Mouse (Mus musculus): ENCODE measurements around the gene Zdhhc13. TPM values are rescaled to one million over a fixed set of nuclear protein-coding genes. Genes with fewer than 3 reads are reported as not detected.

Zdhhc13 gene
- total RNA-seq, 2 experiments from 2014 or later = 20.4 to 23.3 TPM

GRCm38 (mm10) chr7:48841538-48841937 lies 52.7 kb downstream of the Zdhhc13 start:
- DNase-seq (ENCODE audit: low spot score in 2 of 2) = no peak

GRCm38 (mm10) chr7:48842353-48842752 lies 53.5 kb downstream of the Zdhhc13 start:
- no peak for DNase-seq (ENCODE audit: low spot score in 2 of 2)

DNA sequence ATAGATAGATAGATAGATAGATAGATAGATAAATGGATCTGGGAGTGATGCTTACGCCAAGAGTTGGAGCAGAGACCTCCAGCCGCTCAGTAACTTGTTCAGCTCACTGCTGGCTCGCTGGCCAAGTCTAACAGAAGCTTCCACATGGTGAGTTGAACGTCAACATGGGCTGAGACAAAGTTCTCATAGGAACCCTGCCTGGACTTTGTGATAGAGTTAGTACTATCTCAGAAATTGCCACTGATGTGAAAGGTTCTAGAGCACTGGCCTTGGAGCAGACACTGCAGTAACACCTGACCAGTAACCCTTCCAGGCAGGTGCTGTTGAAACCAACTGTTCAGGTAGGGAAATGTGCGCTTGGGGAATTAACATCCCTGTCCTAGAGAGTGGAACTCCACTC lies 54.7 kb downstream of the Zdhhc13 start:
- DNase-seq (ENCODE audit: low spot score in 2 of 2) = no peak

GRCm38 (mm10) chr7:48845213-48845973 lies 56.6 kb downstream of the Zdhhc13 start:
- DNase-seq (ENCODE audit: low spot score in 2 of 2) = no peak

GRCm38 (mm10) chr7:48846755-48847154 lies 58.0 kb downstream of the Zdhhc13 start:
- DNase-seq (ENCODE audit: low spot score in 2 of 2) = no peak

DNA sequence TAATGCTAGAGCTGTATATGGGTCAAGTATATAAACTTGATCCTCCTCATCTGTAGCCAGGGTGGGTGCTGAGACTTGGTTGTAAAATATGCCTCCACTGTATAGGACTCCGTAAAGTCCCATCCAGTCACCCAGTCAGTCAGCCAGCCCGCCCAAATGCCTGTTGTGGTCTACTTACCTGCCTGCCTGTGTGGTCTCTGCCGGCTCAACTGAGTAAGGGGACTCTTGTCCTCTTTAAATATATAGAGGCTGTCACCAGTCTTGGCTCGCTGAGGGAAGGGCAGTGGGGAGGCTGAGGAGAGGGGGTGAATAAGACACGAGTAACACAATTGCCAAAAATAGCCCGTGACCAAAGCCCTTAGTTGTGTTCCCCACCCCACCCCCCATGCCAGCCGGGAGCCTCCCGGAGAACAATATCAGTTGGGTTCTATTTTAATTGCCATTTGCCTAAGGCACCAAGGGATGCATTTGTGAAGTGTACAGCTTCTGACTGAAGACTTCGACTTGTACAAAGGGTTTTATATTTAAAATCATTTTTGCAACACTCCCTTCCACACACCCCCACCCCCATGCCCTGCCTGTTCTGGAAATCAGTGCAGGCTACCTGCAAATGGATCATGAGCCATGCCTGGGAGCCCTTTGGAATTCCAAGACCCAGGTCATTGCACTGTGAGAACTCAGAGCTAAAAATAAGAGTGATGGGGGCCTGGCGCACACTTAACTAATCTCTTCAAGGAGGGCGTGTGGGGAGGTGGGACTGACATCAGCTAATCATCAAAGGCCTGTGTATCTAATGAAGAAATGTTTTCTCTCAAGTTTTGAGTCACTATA lies 59.2 kb downstream of the Zdhhc13 start, which contains the start of gene Csrp3:
Csrp3 (minus strand) TSS at position 214 of the 831 bp plus-strand sequence.
- no peak for DNase-seq (ENCODE audit: low spot score in 2 of 2)

- DNase-seq (ENCODE audit: low spot score in 2 of 2) = no peak
These were observed 62.8 kb downstream of the Zdhhc13 start for GRCm38 (mm10) chr7:48851529-48852104.

DNA sequence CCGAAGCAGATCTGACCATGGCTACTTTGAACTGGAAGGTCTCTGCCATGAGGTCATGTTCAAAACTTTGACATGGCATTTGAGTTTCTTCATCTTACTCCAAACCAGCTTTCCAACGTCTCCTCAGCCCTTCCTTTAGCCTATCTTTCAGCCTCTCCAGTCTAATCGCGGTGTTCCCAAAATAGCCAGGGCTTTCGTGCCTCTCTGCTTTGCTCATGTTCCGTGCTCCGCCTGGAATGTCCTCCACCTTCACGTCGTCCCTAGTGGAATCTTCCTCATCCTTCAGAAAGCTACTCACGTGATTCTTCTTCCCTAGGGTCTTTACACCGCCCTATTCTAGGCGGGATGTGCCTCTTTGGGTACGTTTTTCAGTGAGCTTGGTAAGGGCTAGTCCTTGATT lies 64.7 kb downstream of the Zdhhc13 start:
- no peak for DNase-seq (ENCODE audit: low spot score in 2 of 2)

- DNase-seq (ENCODE audit: low spot score in 2 of 2) = no peak
These were observed 66.7 kb downstream of the Zdhhc13 start for GRCm38 (mm10) chr7:48855461-48855860.

DNA sequence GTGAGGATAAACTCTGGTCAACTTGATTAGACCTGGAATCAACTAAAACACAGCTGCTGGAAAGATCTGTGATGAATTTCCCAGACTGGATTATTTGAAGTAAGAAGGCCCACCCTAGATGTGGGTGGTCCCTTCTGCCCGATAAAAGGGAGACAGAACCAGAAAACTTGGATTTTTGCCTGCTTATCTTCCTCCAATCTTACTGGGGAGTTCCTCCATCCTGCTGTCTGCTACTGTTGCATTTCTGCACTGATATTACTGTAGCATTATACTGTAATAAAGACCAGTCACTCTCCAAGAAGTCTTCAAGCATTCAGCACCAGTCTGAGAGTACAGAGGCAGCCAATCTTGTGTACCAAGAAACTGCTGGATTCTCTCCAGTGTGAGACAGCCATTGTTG lies 69.5 kb downstream of the Zdhhc13 start:
- DNase-seq (ENCODE audit: low spot score in 2 of 2) = no peak

GRCm38 (mm10) chr7:48859362-48859761 lies 70.6 kb downstream of the Zdhhc13 start:
- no peak for DNase-seq (ENCODE audit: low spot score in 2 of 2)

DNA sequence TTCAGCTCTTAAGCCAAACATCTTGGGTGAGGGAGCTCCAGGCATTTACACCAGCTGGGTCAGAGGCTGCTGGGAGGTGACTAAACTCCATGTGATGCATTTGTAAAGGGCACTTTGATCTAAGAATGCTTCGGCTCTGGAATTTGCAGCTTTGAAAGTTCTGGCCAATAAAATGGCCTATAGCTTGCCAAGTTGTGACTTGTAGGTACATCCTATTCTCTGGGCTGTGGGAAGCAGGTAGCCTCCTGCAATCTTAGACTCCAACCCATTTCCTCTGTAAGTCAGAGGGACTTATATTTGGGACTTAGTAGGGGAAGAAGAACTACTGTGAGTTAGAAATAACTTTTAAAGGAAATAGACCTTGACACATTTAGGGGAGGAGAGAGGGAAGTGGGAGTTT lies 72.1 kb downstream of the Zdhhc13 start:
- DNase-seq (ENCODE audit: low spot score in 2 of 2) = no peak

DNA sequence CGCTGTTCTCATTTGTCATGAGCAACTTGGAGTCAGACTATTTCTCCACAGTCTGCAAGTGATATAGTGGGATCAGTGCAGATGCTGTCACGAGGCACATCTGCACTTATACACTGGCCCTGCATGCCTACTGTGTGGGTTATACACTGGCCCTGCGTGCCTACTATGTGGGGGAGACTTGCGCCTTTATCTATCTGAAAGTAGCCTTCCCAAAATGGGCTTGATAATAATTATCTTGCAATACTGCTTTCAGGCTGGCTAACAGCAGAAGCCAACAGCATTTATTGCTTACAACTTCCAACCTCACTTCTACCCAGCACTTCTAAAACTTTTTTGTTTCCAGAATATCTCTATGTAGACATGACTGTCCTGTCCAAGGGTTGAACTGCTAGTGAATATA lies 73.0 kb downstream of the Zdhhc13 start:
- DNase-seq (ENCODE audit: low spot score in 2 of 2) = no peak

GRCm38 (mm10) chr7:48864199-48864598 lies 75.4 kb downstream of the Zdhhc13 start:
- no peak for DNase-seq (ENCODE audit: low spot score in 2 of 2)

- no peak for DNase-seq (ENCODE audit: low spot score in 2 of 2)
These were observed 76.1 kb downstream of the Zdhhc13 start for GRCm38 (mm10) chr7:48864671-48865458.

DNA sequence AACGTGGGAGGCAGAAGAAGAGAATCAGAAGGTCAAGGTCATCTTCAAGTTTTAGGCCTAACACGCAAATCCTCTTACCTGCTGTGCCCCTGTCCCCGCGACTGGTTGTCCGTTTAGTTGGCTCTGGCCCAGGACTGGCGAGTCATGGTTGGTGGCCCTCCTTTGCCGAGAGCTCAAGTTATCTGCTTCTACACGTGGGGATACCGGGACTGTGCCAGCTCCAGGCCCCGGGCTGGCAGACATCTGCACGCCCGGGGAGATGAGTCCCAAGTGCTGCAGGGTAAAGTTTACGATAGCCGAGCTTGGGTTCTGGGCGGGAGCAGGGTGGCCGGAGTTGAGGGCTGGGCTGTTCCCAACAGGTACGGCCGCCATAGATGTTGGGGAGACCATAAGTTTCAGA lies 78.8 kb downstream of the Zdhhc13 start:
- no peak for DNase-seq (ENCODE audit: low spot score in 2 of 2)

- DNase-seq (ENCODE audit: low spot score in 2 of 2) = no peak
These were observed 81.3 kb downstream of the Zdhhc13 start for GRCm38 (mm10) chr7:48870144-48870543.

DNA sequence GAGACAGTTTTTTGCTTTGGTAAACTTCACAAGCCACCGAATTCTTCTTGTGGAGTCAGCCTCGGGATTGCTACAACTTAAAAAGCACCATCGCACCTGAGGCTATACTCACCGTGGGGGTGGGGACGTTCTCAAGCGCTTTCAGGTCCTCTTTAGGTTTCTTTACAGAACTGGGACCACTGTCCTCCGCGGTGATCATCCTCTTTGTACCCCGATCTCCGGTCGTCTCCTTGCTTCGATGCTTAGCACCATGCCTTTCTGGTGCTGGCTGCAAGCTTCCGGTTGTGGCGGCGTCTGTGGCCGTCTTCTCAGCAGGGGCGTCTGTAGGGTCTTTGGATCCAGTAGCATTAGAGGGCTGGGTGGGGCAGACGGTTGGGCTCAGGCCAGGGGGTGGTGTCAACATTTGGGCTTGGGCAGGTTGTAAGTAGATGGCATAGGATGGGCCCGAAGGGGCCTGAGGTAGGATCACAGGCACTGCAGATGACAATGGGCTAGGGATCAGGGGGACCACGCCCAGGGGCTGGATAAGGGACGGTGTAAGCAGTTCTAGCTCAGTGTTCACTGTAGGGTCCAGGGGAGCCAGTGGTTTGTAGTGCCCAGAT lies 81.9 kb downstream of the Zdhhc13 start:
- DNase-seq (ENCODE audit: low spot score in 2 of 2) = no peak

- DNase-seq (ENCODE audit: low spot score in 2 of 2) = no peak
These were observed 82.5 kb downstream of the Zdhhc13 start for GRCm38 (mm10) chr7:48871292-48871691.

DNA sequence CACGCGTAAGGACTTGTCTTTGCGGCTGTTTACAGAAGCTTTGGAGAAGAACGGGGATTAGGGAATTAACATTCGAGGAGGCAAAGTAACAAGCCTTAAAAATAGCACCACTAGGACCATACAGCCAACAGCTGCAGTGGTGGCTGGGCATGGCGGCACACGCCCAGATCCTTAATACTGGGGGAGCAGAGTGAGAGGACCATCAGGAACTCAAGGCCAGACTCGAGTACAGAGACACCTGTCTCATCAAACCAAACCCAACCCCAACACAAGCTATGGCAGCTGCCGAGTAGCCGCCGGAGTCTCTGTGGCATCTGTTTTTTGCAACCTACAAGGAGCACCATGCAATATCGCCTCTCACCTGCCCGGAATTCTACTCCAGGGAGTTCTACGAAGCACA lies 86.3 kb downstream of the Zdhhc13 start:
- DNase-seq (ENCODE audit: low spot score in 2 of 2) = no peak

DNA sequence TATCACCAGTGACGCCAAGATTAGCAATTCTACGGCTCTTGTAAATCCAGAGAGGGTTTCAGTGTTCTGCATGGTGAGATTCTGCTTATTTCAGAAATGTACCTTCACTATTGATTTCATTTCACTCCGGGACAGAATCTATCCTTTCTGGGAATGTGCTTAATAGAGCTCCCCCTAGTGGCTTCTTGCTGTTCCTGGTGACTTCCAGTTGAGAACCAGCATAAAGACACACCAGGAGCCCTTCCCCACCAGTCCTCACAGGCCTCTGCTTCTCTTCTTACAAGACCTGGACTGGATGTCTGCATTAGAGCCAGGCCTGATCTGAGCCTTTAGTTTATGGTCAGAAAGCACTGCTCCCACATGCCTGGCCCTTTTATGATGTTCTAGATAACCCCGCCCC lies 87.7 kb downstream of the Zdhhc13 start:
- peak; percentile 26 to 83 for DNase-seq (ENCODE audit: low spot score in 2 of 2)
